Mouse (Mus musculus): ENCODE data around the gene Elovl1.

GRCm38 (mm10) chr4:118425374-118425773 is 2.5 kb upstream of the Elovl1 start:
- TF ChIP-seq CTCF (IDR thresholded peaks at IDR 0.05; ENCODE audit: low read depth) (no peak), EP300 (IDR thresholded peaks at IDR 0.05; ENCODE audit: low read depth) (no peak)

All from liver, postnatal 0 days (tissue).